Mouse (Mus musculus) lung, postnatal 4 days (tissue): ENCODE measurements around the gene Onecut1.

Experiments used
- DNase-seq, 2 experiments: peaks; one replicate each; pipeline ENCODE4 v3.0.0; 2021

The Onecut1 gene

DNA sequence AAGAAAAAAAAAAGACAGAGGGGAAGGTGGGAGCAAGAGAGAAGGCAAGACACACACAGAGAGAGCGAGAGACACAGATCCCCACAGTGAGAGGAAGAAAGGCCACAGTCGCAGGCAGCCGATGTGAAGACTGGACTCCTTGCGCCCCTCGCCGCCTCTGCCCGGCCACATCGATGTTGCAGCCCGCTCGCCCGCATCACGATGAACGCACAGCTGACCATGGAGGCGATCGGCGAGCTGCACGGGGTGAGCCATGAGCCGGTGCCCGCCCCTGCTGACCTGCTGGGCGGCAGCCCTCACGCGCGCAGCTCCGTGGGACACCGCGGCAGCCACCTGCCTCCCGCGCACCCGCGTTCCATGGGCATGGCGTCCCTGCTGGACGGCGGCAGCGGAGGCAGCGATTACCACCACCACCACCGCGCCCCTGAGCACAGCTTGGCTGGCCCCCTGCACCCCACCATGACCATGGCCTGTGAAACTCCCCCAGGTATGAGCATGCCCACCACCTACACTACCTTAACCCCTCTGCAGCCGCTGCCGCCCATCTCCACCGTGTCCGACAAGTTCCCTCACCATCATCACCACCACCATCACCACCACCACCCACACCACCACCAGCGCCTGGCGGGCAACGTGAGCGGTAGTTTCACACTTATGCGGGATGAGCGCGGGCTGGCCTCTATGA lies 517 bp downstream of the Onecut1 start:
- no peak for DNase-seq

- DNase-seq = no peak
Observed at GRCm38 (mm10) chr9:74862783-74863654, 1.3 kb downstream of the Onecut1 start.

GRCm38 (mm10) chr9:74863655-74864443 lies 2.1 kb downstream of the Onecut1 start:
- no peak for DNase-seq

DNA sequence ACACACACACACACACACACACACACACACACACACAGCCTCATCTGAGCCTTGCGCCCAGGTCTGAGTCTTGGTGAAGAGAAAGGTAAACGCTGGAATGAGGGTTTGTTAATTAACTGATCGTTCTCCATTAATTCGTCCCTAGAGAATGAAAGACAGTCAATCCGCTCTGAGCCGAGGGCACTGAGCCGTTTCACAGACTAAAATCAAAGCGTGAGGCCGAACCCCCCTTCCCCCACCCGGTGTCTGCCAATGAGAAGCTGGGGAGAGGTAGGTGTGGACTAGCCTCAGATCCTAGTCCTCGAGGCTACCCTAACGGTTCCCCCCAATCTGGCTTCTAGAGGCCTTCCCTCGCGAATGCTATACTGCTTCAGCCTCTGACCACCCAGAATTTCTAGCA lies 2.8 kb downstream of the Onecut1 start:
- no peak for DNase-seq

- DNase-seq = no peak
Observed at GRCm38 (mm10) chr9:74866596-74867313, 5.0 kb downstream of the Onecut1 start.

- peak in 1 of 2 experiments; percentile 50 for DNase-seq
Observed at GRCm38 (mm10) chr9:74867641-74868205, 6.0 kb downstream of the Onecut1 start.

DNA sequence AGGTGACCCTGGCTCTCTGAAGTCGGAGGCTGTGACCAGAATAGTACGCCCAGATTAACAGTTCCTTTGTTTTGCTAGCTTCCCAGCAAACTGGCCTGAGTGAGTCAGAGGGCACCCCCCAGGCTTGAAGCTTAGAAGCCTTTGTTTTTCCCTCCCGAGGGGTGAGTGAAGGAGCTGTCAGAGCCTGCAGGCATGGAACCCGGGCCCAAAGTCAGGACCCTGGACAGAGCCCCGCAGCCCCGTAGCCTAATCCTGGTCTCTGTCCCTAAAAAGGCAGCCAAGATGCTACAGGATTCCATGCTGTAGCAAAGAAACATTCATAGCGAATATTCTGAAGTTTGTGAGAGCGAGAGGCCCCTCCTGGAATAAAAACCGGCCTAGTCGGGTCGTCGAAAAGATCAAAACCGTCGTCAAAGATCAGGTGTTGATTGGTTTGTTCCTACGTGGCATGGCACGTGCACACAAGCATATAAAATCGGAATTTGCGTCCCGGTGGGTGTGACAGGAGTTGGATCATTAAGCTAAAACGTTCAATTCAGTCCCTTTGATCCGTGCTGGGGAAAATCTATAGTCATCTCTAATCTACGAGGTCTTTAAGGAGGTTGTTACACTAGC lies 6.7 kb downstream of the Onecut1 start:
- no peak for DNase-seq

- peak in 1 of 2 experiments; percentile 64 for DNase-seq
Observed at GRCm38 (mm10) chr9:74870960-74871688, 9.4 kb downstream of the Onecut1 start.

DNA sequence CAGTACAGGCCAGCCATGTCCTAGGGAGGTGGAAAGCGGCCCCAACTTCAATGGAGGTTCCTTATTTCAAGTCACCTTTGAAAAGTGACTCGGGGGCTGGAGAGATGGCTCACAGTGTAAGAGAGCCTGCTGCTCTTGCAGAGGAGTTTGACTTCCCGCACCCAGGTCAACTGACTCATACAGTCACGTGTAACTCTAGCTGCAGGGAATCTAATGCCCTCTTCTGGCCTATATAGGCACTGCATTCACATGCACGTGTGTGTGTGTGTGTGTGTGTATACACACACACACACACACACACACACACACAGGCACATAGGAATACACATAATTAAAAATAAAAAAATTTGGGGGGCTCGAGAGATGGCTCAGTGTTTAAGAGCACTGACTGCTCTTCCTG lies 14.6 kb downstream of the Onecut1 start:
- DNase-seq = no peak

- no peak for DNase-seq
Observed at GRCm38 (mm10) chr9:74877709-74878108, 16.0 kb downstream of the Onecut1 start.

DNA sequence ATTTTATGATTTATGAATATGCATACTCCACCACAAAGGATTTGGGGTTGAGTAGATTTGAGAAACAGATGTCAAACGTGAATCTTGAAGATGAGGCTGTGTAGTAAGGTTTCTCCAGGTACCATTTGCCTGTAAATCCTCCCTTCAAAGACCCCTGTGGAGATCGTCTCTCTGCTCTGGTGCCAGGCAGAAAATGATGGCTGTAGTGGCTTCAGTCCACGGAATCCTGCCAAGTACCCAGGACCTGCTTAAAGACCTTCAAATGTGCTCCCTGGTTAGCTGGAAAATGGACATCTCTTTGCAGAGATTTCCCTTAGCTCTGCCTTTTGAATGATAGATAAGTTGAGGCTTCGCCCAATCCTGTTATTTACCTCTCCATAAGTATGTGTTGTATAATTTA lies 26.1 kb downstream of the Onecut1 start:
- no peak for DNase-seq

DNA sequence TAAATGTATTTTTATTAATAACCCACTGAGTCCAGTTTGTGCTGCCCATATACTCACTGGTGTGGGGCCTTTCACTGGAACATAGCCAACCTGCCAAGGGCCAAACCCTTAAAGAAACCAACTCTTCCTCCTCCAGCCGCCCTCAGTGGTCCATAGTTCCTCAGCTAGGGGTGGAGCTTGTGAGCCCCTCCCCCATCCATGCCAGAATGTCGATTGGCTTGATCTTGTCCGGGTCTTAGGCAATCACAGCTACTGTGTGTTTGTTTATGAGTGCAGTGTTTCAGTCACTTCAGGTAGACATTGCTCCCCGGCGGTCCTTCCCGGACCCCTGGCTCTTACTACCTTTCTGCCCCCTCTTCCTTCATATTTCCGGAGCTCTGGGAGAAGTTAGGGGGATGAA lies 35.0 kb downstream of the Onecut1 start:
- DNase-seq = no peak

DNA sequence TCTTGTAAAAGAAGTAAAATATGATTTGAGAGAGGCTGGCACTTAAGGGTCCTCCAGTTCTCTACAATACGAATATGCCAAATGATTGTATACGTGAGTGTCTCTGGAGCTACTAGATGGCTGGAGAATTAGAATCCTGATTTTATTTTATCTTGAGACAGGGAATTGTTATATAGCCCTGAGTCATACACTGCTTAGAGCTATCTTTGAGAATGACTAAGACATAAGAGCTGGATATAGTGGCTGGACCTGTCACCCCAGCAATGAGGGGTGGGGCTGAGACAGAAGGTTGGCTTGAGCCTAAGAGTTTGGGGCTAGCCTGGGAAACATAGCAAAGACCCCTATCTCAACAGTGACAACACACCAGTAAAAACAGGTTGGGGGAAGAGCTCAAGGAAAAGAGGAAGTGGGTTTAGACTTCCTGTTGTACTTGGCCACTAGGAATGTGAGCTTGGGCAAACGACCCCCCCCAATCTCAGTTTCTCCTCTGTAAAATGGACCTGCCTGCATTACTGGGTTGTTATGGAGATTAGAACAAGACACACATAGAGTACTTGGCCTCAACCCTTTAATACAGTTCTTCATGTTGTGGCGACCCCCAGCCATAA lies 35.8 kb downstream of the Onecut1 start:
- no peak for DNase-seq

- no peak for DNase-seq
Observed at GRCm38 (mm10) chr9:74900141-74900540, 38.4 kb downstream of the Onecut1 start.

DNA sequence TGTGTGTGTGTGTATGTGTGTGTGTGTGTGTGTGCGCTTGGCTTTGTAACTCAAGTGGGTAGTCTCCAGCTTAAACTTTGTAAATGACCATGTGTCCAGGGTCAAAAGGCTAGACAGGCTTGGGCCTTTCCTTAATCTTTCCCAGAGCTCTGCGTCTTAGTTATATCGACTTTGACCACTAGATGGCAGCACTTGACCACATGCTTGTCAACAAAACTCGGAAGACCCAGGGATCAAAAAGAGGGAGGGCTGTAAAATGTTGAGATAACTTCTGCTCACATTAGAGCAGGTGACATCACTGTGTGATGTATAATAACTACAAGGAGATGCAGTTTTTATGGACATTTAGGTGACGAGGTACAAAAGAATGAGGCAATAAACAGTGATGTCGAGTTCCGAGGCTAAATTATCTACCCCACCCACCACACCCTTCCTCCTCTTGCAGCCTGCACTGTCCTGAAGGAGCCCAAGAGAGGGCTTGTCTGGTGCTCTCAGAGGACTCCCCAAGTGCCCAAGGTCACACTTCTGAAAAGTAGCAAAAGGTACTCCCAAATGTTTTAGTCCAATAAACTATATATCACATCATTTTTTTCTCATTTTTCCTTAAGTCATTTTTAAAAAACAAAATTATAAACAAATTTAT lies 43.3 kb downstream of the Onecut1 start:
- peak in 1 of 2 experiments; percentile 81 for DNase-seq

DNA sequence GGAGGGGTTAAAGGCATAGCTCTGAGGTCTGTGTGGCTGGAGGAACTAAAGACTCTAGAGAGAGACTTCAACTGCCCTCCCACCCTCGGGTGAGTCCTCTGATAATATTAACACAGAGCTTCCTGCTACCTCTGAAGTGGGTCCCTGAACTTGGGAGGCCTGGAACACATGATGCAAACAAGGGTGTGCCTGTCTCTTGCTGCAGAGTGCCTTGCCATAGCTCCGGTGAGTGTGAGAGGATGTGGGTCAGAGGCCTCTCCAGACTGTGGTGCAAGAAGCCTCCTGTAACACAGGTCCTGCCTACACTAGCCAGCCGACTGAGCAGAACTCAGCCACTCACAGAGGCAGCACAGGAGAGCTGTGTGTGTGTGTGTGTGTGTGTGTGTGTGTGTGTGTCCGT lies 45.2 kb downstream of the Onecut1 start:
- DNase-seq = peak; percentile 71 to 86

GRCm38 (mm10) chr9:74909245-74909644 lies 47.5 kb downstream of the Onecut1 start:
- peak; percentile 58 to 70 for DNase-seq

DNA sequence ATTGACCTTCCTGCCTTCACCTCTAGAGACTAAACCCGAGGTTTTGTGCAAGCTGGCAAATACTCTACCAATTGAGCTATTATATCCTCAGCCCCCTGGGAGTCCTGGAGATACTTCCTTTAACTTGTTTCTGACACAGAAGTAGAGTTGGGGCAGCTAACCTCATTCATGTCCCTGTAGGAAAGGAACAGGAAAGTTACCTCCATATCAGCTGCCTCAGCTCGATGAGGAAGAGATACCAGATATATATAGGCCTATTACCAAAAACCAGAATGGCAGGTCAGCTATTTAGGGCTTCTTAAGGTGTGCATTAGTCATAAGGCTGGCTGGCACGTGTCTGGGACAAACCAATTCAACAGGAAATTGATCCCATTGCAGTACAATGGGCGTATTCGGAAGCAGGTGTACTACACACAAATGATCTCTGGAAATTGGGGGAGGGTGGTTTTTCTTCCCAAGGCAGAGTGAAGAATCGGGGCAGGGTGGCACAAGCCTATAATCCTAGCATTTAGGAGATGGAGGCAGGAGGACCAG lies 48.6 kb downstream of the Onecut1 start:
- DNase-seq = no peak

- DNase-seq = no peak
Observed at GRCm38 (mm10) chr9:74911430-74911829, 49.7 kb downstream of the Onecut1 start.

DNA sequence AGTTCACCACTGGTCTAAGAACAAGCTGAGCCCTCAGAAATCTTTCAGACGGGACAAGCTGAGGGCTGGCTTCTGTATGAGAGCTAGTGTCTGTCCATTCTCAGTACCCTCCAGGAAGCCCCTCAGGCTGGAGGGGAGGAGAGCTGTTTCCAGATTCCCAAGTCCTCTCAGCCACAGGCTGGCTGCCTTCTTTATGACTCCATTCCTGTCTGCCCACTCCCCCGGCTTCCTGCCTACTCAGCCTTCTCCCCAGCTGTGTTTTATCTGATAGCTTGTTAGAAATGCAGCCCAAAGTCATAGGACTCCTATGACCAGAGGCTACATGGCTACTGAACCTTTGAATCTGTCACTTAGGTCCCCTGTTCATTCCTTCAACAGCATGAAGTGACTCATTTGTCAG lies 50.2 kb downstream of the Onecut1 start:
- DNase-seq = no peak
